Mouse (Mus musculus): ENCODE results near the gene Nckap1l. TPM values are rescaled to one million over a fixed set of nuclear protein-coding genes. Genes with fewer than 3 reads are reported as not detected.

The Nckap1l gene
- total and polyA plus RNA-seq, 3 experiments: 17.9 to 27.1 TPM; not detected in 1

DNA sequence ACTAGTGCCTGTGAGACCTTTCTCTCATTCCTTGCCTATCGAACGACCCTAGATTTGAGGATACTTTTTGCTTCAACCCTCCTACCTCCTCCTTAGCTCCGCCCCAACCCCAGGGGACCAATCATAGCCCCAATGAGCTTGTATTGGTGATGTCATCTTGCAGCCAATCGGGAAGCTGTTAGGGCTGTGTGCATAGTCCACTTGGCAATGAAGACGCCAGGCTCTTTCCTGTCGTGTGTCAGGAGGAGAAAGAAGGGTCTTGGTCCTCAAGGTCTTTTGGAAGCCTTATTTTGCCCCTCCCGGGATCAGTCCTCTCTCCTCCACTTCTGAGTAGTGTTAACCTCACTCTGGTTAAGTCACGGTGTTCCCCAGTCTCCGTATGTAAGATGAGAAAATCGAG, 60.5 kb downstream of the Nckap1l start:
- Histone ChIP-seq H3K27me3 (ENCODE audit: control insufficient read depth in 1 of 2, insufficient read depth in 2 of 2, low read length in 2 of 2) (no peaks in the 10 kb centered on the region), H3K9me3 (replicated peaks; ENCODE audit: insufficient read depth, low read length) (no peaks in the 10 kb centered on the region), H3K27ac (ENCODE audit: control insufficient read depth, low read depth, low read length) (no peak overlapping the region), H3K79me2 (ENCODE audit: control insufficient read depth, insufficient read depth, low read length, poor library complexity) (no peaks in the 10 kb centered on the region), H3K9ac (ENCODE audit: control insufficient read depth, low read depth, low read length, poor library complexity, severe bottlenecking) (no peak overlapping the region), H3K4me1 (ENCODE audit: control insufficient read depth in 1 of 2, insufficient read depth in 2 of 2, low read length in 2 of 2) (no peaks in the 10 kb centered on the region), H3K36me3 (ENCODE audit: control insufficient read depth in 1 of 2, insufficient read depth in 2 of 2, low read length in 2 of 2) (no peaks in the 10 kb centered on the region), H3K4me3 (ENCODE audit: control insufficient read depth in 1 of 2, insufficient read depth in 1 of 2, low read depth in 2 of 2, low read length in 2 of 2) (no peak overlapping the region)
- DNase-seq (ENCODE audit: low read depth, low spot score): no peak
- TF ChIP-seq NRF1 (IDR thresholded peaks at IDR 0.05; ENCODE audit: insufficient read depth, low read depth, low read length, poor library complexity, severe bottlenecking) (no peak), USF2 (IDR thresholded peaks at IDR 0.05; ENCODE audit: borderline replicate concordance in 1 of 2, insufficient read depth in 1 of 2, low read depth in 1 of 2, low read length in 2 of 2) (no peak), ZKSCAN1 (IDR thresholded peaks at IDR 0.05; ENCODE audit: low read depth, low read length) (no peak), MAZ (IDR thresholded peaks at IDR 0.05; ENCODE audit: low read depth, low read length) (no peak), USF1 (IDR thresholded peaks at IDR 0.05; ENCODE audit: low read depth, low read length) (no peak), MEF2A (IDR thresholded peaks at IDR 0.05; ENCODE audit: extremely low read depth, insufficient replicate concordance, low read depth, low read length, poor library complexity, severe bottlenecking) (no peak), TAL1 (IDR thresholded peaks at IDR 0.05; ENCODE audit: low read length) (no peak), POLR2A (IDR thresholded peaks at IDR 0.05; ENCODE audit: control insufficient read depth in 1 of 2, insufficient read depth in 1 of 2, low read depth in 1 of 2, low read length in 2 of 2, poor library complexity in 1 of 2) (no peak), MYB (IDR thresholded peaks at IDR 0.05; ENCODE audit: low read depth, low read length) (no peak), MYC (IDR thresholded peaks at IDR 0.05; ENCODE audit: low read depth, low read length) (no peak), TCF12 (IDR thresholded peaks at IDR 0.05; ENCODE audit: low read depth, low read length) (no peak), RCOR1 (IDR thresholded peaks at IDR 0.05; ENCODE audit: low read depth, low read length) (no peak), TBP (IDR thresholded peaks at IDR 0.05; ENCODE audit: low read depth, low read length) (no peak), CHD2 (IDR thresholded peaks at IDR 0.05; ENCODE audit: low read length) (no peak), EP300 (IDR thresholded peaks at IDR 0.05; ENCODE audit: low read depth in 1 of 2, low read length in 2 of 2) (no peak), GABPA (IDR thresholded peaks at IDR 0.05; ENCODE audit: low read depth, low read length) (no peak), ELF1 (IDR thresholded peaks at IDR 0.05; ENCODE audit: low read depth, low read length) (no peak)

DNA sequence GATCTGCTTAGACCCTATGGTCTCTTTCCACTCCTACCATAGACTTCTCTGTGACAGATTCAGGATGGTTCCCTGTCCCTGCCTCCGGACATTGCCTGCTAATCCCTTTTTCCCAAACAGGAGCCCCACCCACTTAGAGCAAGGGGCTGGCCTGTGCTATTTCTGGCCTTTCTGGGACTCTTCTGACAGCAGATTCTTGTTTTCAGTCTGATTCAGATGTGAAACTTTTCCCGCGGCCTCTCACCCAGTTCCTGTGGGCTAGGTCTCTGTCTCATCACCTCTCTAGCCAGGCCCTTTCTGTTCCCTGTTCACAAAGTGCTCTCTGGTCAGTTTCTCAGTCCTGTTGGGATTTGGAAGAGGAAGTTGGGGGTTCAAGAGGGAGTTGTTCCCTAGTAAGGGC, 61.3 kb downstream of the Nckap1l start:
- Histone ChIP-seq H3K27ac (ENCODE audit: control insufficient read depth, low read depth, low read length) (no peak overlapping the region), H3K9ac (ENCODE audit: control insufficient read depth, low read depth, low read length, poor library complexity, severe bottlenecking) (no peak overlapping the region), H3K4me3 (ENCODE audit: control insufficient read depth in 1 of 2, insufficient read depth in 1 of 2, low read depth in 2 of 2, low read length in 2 of 2) (no peak overlapping the region), H3K9me3 (replicated peaks; ENCODE audit: insufficient read depth, low read length) (no peaks in the 10 kb centered on the region), H3K36me3 (ENCODE audit: control insufficient read depth in 1 of 2, insufficient read depth in 2 of 2, low read length in 2 of 2) (no peaks in the 10 kb centered on the region), H3K4me1 (ENCODE audit: control insufficient read depth in 1 of 2, insufficient read depth in 2 of 2, low read length in 2 of 2) (no peaks in the 10 kb centered on the region), H3K79me2 (ENCODE audit: control insufficient read depth, insufficient read depth, low read length, poor library complexity) (no peaks in the 10 kb centered on the region), H3K27me3 (ENCODE audit: control insufficient read depth in 1 of 2, insufficient read depth in 2 of 2, low read length in 2 of 2) (no peaks in the 10 kb centered on the region)
- TF ChIP-seq CHD1 (IDR thresholded peaks at IDR 0.05; ENCODE audit: low read depth, low read length): no peak
- no peak for TF ChIP-seq HCFC1 (IDR thresholded peaks at IDR 0.05; ENCODE audit: low read depth, low read length)
- no peak for TF ChIP-seq GATA1 (IDR thresholded peaks at IDR 0.05; ENCODE audit: low read depth, low read length)
- TF ChIP-seq POLR2A (IDR thresholded peaks at IDR 0.05; ENCODE audit: control insufficient read depth in 1 of 2, insufficient read depth in 1 of 2, low read depth in 1 of 2, low read length in 2 of 2, poor library complexity in 1 of 2): no peak
- TF ChIP-seq TBP (IDR thresholded peaks at IDR 0.05; ENCODE audit: low read depth, low read length): no peak
- no peak for TF ChIP-seq UBTF (IDR thresholded peaks at IDR 0.05; ENCODE audit: borderline replicate concordance, insufficient read depth, low read depth, low read length)
- TF ChIP-seq SMC3 (IDR thresholded peaks at IDR 0.05; ENCODE audit: low read depth, low read length): no peak
- TF ChIP-seq MYB (IDR thresholded peaks at IDR 0.05; ENCODE audit: low read depth, low read length): no peak
- no peak for TF ChIP-seq CTCF (IDR thresholded peaks at IDR 0.05 in 2 of 3, conservative IDR thresholded peaks at IDR 0.05 in 1 of 3; ENCODE audit: control insufficient read depth in 1 of 3, insufficient read depth in 1 of 3, low read depth in 2 of 3, low read length in 3 of 3, poor library complexity in 1 of 3, severe bottlenecking in 1 of 3)
- no peak for TF ChIP-seq TCF12 (IDR thresholded peaks at IDR 0.05; ENCODE audit: low read depth, low read length)
- no peak for TF ChIP-seq TAL1 (IDR thresholded peaks at IDR 0.05; ENCODE audit: low read length)
- no peak for TF ChIP-seq RAD21 (IDR thresholded peaks at IDR 0.05; ENCODE audit: low read depth, low read length)
- DNase-seq (ENCODE audit: low read depth, low spot score): no peak

Measured in MEL (cell line).